Mouse (Mus musculus) liver, embryonic 12.5 days (tissue): Measurements from ENCODE around the gene Sema3f. TPM values are rescaled to one million over a fixed set of nuclear protein-coding genes. Genes with fewer than 3 reads are reported as not detected.

Experiments
- ATAC-seq: fragments of 200-750 bp; cut with Nextera tagmentation; 2 replicates; pipeline ENCODE4 v1.8.0; 2017; ENCODE audit warnings: moderate number of reproducible peaks, mild to moderate bottlenecking, moderate library complexity
- H3K27ac ChIP-seq: fragments of 300-500 bp; sonication (generic); 2 replicates; pipeline ENCODE4 v1.5.1; 2016; ENCODE audit warnings: mild to moderate bottlenecking
- H3K27me3 ChIP-seq: fragments of 300-500 bp; sonication (generic); replicated peaks from 2 replicates; pipeline ENCODE4 v1.6.1; 2016; ENCODE audit warnings: mild to moderate bottlenecking, moderate library complexity
- H3K36me3 ChIP-seq: fragments of 300-500 bp; sonication (generic); 2 replicates; pipeline ENCODE4 v1.6.1; 2016; ENCODE audit warnings: mild to moderate bottlenecking, moderate library complexity
- H3K4me1 ChIP-seq: fragments of 300-500 bp; sonication (generic); 2 replicates; pipeline ENCODE4 v1.6.1; 2016
- H3K4me2 ChIP-seq: fragments of 300-500 bp; sonication (generic); 2 replicates; pipeline ENCODE4 v1.6.1; 2016; ENCODE audit warnings: mild to moderate bottlenecking, moderate library complexity
- H3K4me3 ChIP-seq: fragments of 300-500 bp; sonication (generic); 2 replicates; pipeline ENCODE4 v1.5.1; 2016; ENCODE audit warnings: mild to moderate bottlenecking, moderate library complexity
- H3K9ac ChIP-seq: fragments of 300-500 bp; sonication (generic); 2 replicates; pipeline ENCODE4 v1.6.1; 2016; ENCODE audit warnings: mild to moderate bottlenecking, moderate library complexity
- H3K9me3 ChIP-seq: fragments of 300-500 bp; sonication (generic); replicated peaks from 2 replicates; pipeline ENCODE4 v1.6.1; 2016; ENCODE audit warnings: mild to moderate bottlenecking, moderate library complexity
- WGBS: fragments of 180-500 bp; shearing (Covaris S2); methylation state at CpG from one replicate; pipeline ENCODE4 v1.1.7; 2016; ENCODE audit not compliant: insufficient replicate concordance; 5-methylcytosine and 5-hydroxymethylcytosine counted together
- polyA plus RNA-seq: library from polyadenylated mRNA; unstranded; fragments of >200 nt; fragmentation: Nextera tagmentation; extraction: Ambion mirVana; gene quantifications from 2 replicates; pipeline ENCODE4 v1.2.1, GENCODE M21; 2016

The Sema3f gene
- polyA plus RNA-seq, 1 experiment from 2014 or later, result 3.9 TPM

GRCm38 (mm10) chr9:107729709-107730108, 19.4 kb upstream of the Sema3f start:
- no peak overlapping the region for H3K9ac ChIP-seq
- peaks cover 34% of the 10 kb centered on the region for H3K4me1 ChIP-seq
- H3K9me3 ChIP-seq, result no peaks in the 10 kb centered on the region
- H3K36me3 ChIP-seq, result no peaks in the 10 kb centered on the region
- ATAC-seq, result no peak
- no peak overlapping the region for H3K4me2 ChIP-seq
- 50% methylated on average over 3 of the region's 3 CpGs for WGBS
- no peak overlapping the region for H3K27ac ChIP-seq
- peaks cover 17% of the 10 kb centered on the region for H3K27me3 ChIP-seq
- H3K4me3 ChIP-seq, result no peak overlapping the region

- 28% methylated on average over 6 of the region's 6 CpGs for WGBS
These were observed 18.8 kb upstream of the Sema3f start for GRCm38 (mm10) chr9:107728919-107729670.

GRCm38 (mm10) chr9:107727041-107727440, 16.8 kb upstream of the Sema3f start:
- H3K27me3 ChIP-seq, result peaks cover 31% of the 10 kb centered on the region
- 58% methylated on average over 3 of the region's 3 CpGs for WGBS
- H3K4me2 ChIP-seq, result no peak overlapping the region
- no peak overlapping the region for H3K9ac ChIP-seq
- peaks cover 48% of the 10 kb centered on the region for H3K4me1 ChIP-seq
- no peaks in the 10 kb centered on the region for H3K36me3 ChIP-seq
- H3K4me3 ChIP-seq, result no peak overlapping the region
- no peak overlapping the region for H3K27ac ChIP-seq
- ATAC-seq, result no peak
- no peaks in the 10 kb centered on the region for H3K9me3 ChIP-seq

More at GRCm38 (mm10) chr9:107728919-107729670, 18.8 kb upstream of the Sema3f start:
- Histone ChIP-seq H3K36me3 (no peaks in the 10 kb centered on the region), H3K4me3 (no peak overlapping the region), H3K4me1 (peaks cover 34% of the 10 kb centered on the region), H3K9ac (no peak overlapping the region), H3K27ac (no peak overlapping the region), H3K27me3 (peaks cover 12% of the 10 kb centered on the region), H3K9me3 (no peaks in the 10 kb centered on the region), H3K4me2 (no peak overlapping the region)
- no peak for ATAC-seq

GRCm38 (mm10) chr9:107724796-107725195, 14.5 kb upstream of the Sema3f start:
- Histone ChIP-seq H3K4me2 (no peak overlapping the region), H3K9me3 (no peaks in the 10 kb centered on the region), H3K9ac (no peak overlapping the region), H3K27me3 (peaks cover 37% of the 10 kb centered on the region), H3K36me3 (no peaks in the 10 kb centered on the region), H3K4me3 (no peak overlapping the region), H3K27ac (peak overlapping the region; percentile 33), H3K4me1 (peaks cover 48% of the 10 kb centered on the region)
- WGBS, result 84% methylated on average over 1 of the region's 1 CpGs
- peak; percentile 36; the same call in 1 of the 2 replicates for ATAC-seq

GRCm38 (mm10) chr9:107723794-107724531, 13.7 kb upstream of the Sema3f start:
- H3K4me1 ChIP-seq, result peaks cover 45% of the 10 kb centered on the region

GRCm38 (mm10) chr9:107723292-107723691, 13.0 kb upstream of the Sema3f start:
- 14% methylated on average over 6 of the region's 6 CpGs for WGBS
- ATAC-seq, result peak; percentile 43
- Histone ChIP-seq H3K4me1 (peaks cover 39% of the 10 kb centered on the region), H3K4me2 (peak overlapping the region; percentile 34), H3K9me3 (no peaks in the 10 kb centered on the region), H3K27me3 (peaks cover 45% of the 10 kb centered on the region), H3K27ac (peak overlapping the region; percentile 11; the same call in 1 of the 2 replicates), H3K36me3 (no peaks in the 10 kb centered on the region), H3K9ac (no peak overlapping the region), H3K4me3 (no peak overlapping the region)

More at GRCm38 (mm10) chr9:107723794-107724531, 13.7 kb upstream of the Sema3f start:
- ATAC-seq, result 0 out of 2 replicates have a peak, but pooled peaks have one; percentile 28
- Histone ChIP-seq H3K4me2 (peak overlapping the region; percentile 34), H3K27me3 (peaks cover 40% of the 10 kb centered on the region), H3K4me3 (no peak overlapping the region), H3K36me3 (no peaks in the 10 kb centered on the region), H3K27ac (peak overlapping the region; percentile 33; the same call in 1 of the 2 replicates), H3K9me3 (no peaks in the 10 kb centered on the region), H3K9ac (no peak overlapping the region)
- 3% methylated on average over 10 of the region's 11 CpGs for WGBS

GRCm38 (mm10) chr9:107718781-107719540, 8.7 kb upstream of the Sema3f start:
- no peak overlapping the region for H3K27ac ChIP-seq
- H3K27me3 ChIP-seq, result peaks cover 78% of the 10 kb centered on the region
- no peak overlapping the region for H3K9ac ChIP-seq
- no peak for ATAC-seq
- peaks cover 22% of the 10 kb centered on the region for H3K4me1 ChIP-seq
- no peak overlapping the region for H3K4me2 ChIP-seq
- no peaks in the 10 kb centered on the region for H3K9me3 ChIP-seq
- 66% methylated on average over 10 of the region's 10 CpGs for WGBS
- no peaks in the 10 kb centered on the region for H3K36me3 ChIP-seq
- no peak overlapping the region for H3K4me3 ChIP-seq

GRCm38 (mm10) chr9:107716951-107717350, 6.7 kb upstream of the Sema3f start:
- Histone ChIP-seq H3K9me3 (no peaks in the 10 kb centered on the region), H3K4me3 (no peak overlapping the region), H3K36me3 (no peaks in the 10 kb centered on the region), H3K27me3 (peaks cover 75% of the 10 kb centered on the region), H3K27ac (0 out of 2 replicates have a peak overlapping the region, but pooled peaks have one; percentile 39), H3K4me1 (peaks cover 14% of the 10 kb centered on the region), H3K9ac (no peak overlapping the region), H3K4me2 (no peak overlapping the region)
- no peak for ATAC-seq
- WGBS, result 79% methylated on average over 6 of the region's 6 CpGs

- ATAC-seq, result no peak
- peaks cover 80% of the 10 kb centered on the region for H3K27me3 ChIP-seq
- WGBS, result 55% methylated on average over 2 of the region's 2 CpGs
These were observed 5.4 kb upstream of the Sema3f start for GRCm38 (mm10) chr9:107715632-107716031.

GRCm38 (mm10) chr9:107714221-107714952, 4.1 kb upstream of the Sema3f start:
- Histone ChIP-seq H3K4me2 (no peak overlapping the region), H3K27me3 (peaks cover 92% of the 10 kb centered on the region), H3K9me3 (no peaks in the 10 kb centered on the region), H3K36me3 (no peaks in the 10 kb centered on the region), H3K4me1 (peaks cover 24% of the 10 kb centered on the region), H3K9ac (no peak overlapping the region), H3K4me3 (no peak overlapping the region), H3K27ac (no peak overlapping the region)
- ATAC-seq, result no peak
- 29% methylated on average over 12 of the region's 12 CpGs for WGBS

More at GRCm38 (mm10) chr9:107715632-107716031, 5.4 kb upstream of the Sema3f start:
- no peaks in the 10 kb centered on the region for H3K36me3 ChIP-seq
- H3K4me2 ChIP-seq, result no peak overlapping the region
- no peak overlapping the region for H3K9ac ChIP-seq
- peaks cover 14% of the 10 kb centered on the region for H3K4me1 ChIP-seq
- H3K9me3 ChIP-seq, result no peaks in the 10 kb centered on the region
- no peak overlapping the region for H3K4me3 ChIP-seq
- no peak overlapping the region for H3K27ac ChIP-seq

GRCm38 (mm10) chr9:107709096-107709696, 1.1 kb downstream of the Sema3f start:
- peaks cover 49% of the 10 kb centered on the region for H3K4me1 ChIP-seq
- peak overlapping the region; percentile 60 for H3K4me3 ChIP-seq
- H3K27me3 ChIP-seq, result peaks cover 97% of the 10 kb centered on the region
- peak overlapping the region; percentile 42 for H3K9ac ChIP-seq
- ATAC-seq, result no peak
- under 1% methylated on average over 55 of the region's 55 CpGs for WGBS
- no peaks in the 10 kb centered on the region for H3K9me3 ChIP-seq
- peak overlapping the region; percentile 84 for H3K4me2 ChIP-seq
- no peaks in the 10 kb centered on the region for H3K36me3 ChIP-seq
- H3K27ac ChIP-seq, result no peak overlapping the region; the same call in 1 of the 2 replicates
